Mouse (Mus musculus) lung, postnatal 0 days (tissue): ENCODE measurements at regions not wholly inside any gene's neighbourhood (a gene's known extent, or its start where the extent isn't known, plus 50 kb on each side); places are given as distances from the start of the nearest gene placed in this dataset.

Experiments used
- CTCF ChIP-seq: IDR thresholded peaks from 2 replicates; pipeline ENCODE4 v1.5.1; 2016; ENCODE audit warnings: antibody characterized with exemption, mild to moderate bottlenecking
- EP300 ChIP-seq: IDR thresholded peaks from 2 replicates; pipeline ENCODE4 v1.6.1; 2016; ENCODE audit warnings: antibody characterized with exemption, mild to moderate bottlenecking, control low read depth

DNA sequence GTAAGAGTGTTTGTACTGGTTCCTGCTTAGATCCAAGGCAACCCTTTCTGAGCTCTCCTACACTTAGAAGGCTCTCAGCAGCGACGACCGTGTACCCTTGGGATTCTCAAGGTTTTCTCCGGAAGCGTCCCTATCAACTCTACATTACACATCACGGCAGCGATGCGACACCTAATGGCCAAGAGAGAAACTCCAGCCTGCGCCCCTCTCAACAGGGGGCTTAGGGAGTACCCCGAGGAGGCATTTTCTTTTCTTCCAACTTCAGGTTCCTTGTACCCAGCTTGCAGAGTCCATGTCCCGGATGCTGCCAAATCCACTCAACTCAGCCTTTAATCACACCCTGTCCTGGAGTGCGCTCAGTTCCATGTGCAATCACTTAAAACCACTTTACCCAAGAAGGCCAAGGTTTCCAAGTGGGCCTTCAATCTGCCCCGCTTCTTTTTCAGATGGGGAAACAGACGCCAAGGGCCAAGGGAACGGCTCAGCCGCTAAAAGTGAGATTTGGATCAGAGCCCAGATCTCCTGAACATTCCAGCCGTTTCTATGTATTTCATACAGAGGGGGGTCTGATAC lies 186.9 kb upstream of the Fbxo11 start:
- TF ChIP-seq CTCF (peak; percentile 87), EP300 (peak; percentile 72)
